Mouse (Mus musculus) ES-E14 (cell line): ENCODE measurements around the gene Mlxip.

Source experiments
- CHD2 ChIP-seq: IDR thresholded peaks from 2 replicates; pipeline ENCODE4 v1.6.1; 2014; ENCODE audit warnings: mild to moderate bottlenecking, low read depth, low read length, inconsistent platforms
- ZC3H11A ChIP-seq: IDR thresholded peaks from 2 replicates; pipeline ENCODE4 v1.6.1; 2012; ENCODE audit warnings: low read depth, mild to moderate bottlenecking, inconsistent platforms, low read length, borderline replicate concordance

DNA sequence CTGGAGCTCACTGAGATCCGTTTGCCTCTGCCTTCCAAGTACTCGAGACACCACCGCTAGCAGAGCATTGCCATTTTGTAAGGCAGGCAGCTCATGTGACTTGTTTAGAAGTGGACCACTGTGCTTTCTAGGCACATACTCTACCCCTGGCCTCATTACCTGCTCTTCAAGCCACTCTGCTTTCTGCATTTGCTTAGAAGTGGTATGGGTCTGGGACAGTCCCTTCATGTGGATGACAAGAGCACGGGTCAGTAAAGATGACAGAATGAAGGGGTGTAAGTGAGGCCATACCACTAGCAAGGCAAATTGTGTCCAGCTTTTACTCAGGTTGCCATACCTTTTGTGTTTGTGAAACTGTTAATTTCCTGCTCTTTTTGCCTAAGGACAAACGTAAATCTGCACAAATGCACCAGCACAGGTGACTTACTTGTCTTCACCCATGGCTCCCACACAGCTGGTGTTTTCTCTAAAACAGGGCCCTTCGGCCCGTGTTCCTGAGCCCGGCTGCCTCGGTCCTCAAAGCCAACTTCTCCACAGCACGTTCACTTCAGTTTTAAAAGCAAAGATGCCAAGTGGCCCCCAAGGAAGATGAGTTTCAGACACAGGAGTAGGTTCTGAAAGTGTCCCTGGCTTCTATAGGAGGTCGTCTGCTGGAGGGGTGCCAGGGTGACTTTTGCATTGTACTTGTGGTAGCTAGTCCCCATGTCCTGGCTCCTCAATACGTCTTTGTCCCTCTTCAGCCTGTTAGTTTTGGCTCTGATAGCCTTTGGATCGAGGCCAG lies 37.1 kb downstream of the Mlxip start:
- TF ChIP-seq CHD2 (no peak), ZC3H11A (no peak)
